Mouse (Mus musculus): ENCODE measurements around the gene Dhcr24.

DNA sequence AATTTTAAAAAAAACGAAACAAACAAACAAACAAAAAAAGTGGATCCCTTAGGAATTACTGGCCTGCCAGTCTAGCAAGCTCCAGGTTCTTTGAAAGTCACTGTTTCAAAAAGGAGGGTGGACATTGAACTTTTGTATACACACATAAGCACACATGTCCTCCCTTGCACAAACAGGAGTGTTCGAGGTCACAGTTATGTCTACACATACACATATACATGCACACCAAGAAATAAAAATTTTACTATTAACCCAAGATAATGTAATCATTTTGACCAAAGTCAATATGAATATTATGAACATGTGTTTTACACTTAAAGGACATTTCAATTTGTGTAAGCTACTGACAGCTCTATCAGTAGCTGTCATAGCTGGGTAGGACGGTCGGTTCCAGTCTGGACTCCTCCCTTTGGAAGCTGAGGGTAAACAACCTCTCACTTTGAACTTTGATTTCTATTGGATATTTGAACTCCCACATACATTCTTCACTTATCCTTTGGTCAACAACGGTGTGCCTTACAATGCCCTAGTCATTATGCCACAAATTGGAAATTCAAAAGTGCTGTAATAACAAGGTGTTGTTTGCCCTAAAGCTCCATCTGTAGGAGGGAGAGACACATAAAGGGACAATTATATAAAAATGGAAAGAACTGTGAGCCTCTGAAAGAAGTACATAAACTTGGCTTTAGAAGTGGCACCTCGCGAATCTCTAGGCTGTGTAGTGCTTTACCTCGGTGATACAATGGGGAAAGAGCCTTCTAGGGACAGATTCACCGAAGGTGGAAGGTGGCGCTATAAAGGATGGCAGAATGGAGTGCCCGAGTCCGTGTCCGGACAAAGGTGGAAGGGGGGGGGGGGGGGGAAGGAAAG is 1.3 kb upstream of the Dhcr24 start:
- TF ChIP-seq POLR2A (IDR thresholded peaks at IDR 0.05; ENCODE audit: borderline replicate concordance, low read depth, low read length) (no peak), CTCF (IDR thresholded peaks at IDR 0.05; ENCODE audit: low read depth, low read length) (no peak)
